Mouse (Mus musculus) liver, embryonic 14.5 days (tissue): ENCODE data around the gene Rubcn.

ENCODE experiments used
- CTCF ChIP-seq: IDR thresholded peaks from 2 replicates; pipeline ENCODE4 v1.5.1; 2016; ENCODE audit warnings: antibody characterized with exemption, low read depth, control low read depth
- EP300 ChIP-seq: IDR thresholded peaks from 2 replicates; pipeline ENCODE4 v1.6.1; 2016; ENCODE audit warnings: antibody characterized with exemption, low read depth

GRCm38 (mm10) chr16:32902051-32902428 lies 24.5 kb upstream of the Rubcn start:
- TF ChIP-seq CTCF (no peak), EP300 (no peak)
